Mouse (Mus musculus) myocyte (in vitro differentiated cells): ENCODE results near the gene Psors1c2.

Source experiments
- E2F4 ChIP-seq: IDR thresholded peaks from one replicate; pipeline ENCODE4 v1.6.1; 2011; ENCODE audit warnings: mild to moderate bottlenecking, control low read depth, moderate library complexity; ENCODE audit not compliant: insufficient read depth
- MAX ChIP-seq: IDR thresholded peaks from one replicate; pipeline ENCODE4 v1.6.1; 2011; ENCODE audit warnings: low read depth, mild to moderate bottlenecking, control low read depth
- MYOD1 ChIP-seq, 3 experiments: IDR thresholded peaks; one replicate each; pipeline ENCODE4 v1.6.1; 2011; ENCODE audit warnings: control low read depth in 2 of 3, low read depth in 2 of 3, mild to moderate bottlenecking in 2 of 3, moderate library complexity in 1 of 3; ENCODE audit not compliant: insufficient read length in 2 of 3, control insufficient read depth in 1 of 3
- MYOG ChIP-seq, 3 experiments: IDR thresholded peaks; one replicate each; pipeline ENCODE4 v1.6.1; 2011; ENCODE audit warnings: control low read depth in 2 of 3, low read depth in 2 of 3, mild to moderate bottlenecking in 2 of 3; ENCODE audit not compliant: insufficient read length in 2 of 3, control insufficient read depth in 1 of 3, insufficient read depth in 1 of 3
- POLR2A ChIP-seq: IDR thresholded peaks from one replicate; pipeline ENCODE4 v1.6.1; 2011; ENCODE audit warnings: low read depth, mild to moderate bottlenecking, control low read depth, moderate library complexity; ENCODE audit not compliant: insufficient read length
- POLR2AphosphoS2 ChIP-seq: IDR thresholded peaks from one replicate; pipeline ENCODE4 v1.6.1; 2011; ENCODE audit warnings: low read depth, control low read depth; ENCODE audit not compliant: insufficient read length
- TCF12 ChIP-seq: IDR thresholded peaks from one replicate; pipeline ENCODE4 v1.6.1; 2011; ENCODE audit warnings: mild to moderate bottlenecking, control low read depth; ENCODE audit not compliant: poor library complexity, insufficient read depth, severe bottlenecking
- USF1 ChIP-seq: IDR thresholded peaks from one replicate; pipeline ENCODE4 v1.6.1; 2011; ENCODE audit warnings: low read depth, mild to moderate bottlenecking, control low read depth, moderate library complexity

DNA sequence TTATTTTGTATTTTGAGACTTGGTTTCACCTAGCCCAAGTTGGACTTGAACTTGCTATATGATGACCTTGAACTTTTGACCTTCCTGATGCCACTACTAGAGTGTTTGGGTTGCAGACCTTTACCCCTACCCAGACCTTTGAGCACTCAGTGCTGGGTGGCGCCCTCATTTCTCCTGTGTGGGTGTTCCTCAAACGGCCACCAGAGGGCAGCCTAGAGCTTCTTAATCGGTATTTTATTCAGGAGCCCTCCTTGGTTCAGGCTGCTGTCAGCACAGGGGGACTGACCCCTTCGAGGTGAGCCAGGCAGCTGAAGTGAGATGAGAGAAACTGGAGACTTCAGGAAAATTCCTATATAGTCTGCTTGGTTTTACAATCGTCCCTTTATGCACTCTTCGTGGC lies 11.7 kb downstream of the Psors1c2 start:
- TF ChIP-seq POLR2A (no peak), USF1 (no peak), POLR2AphosphoS2 (no peak), MAX (no peak), MYOG (IDR thresholded peaks at IDR 0.05; ENCODE audit: control insufficient read depth in 1 of 3, insufficient read depth in 1 of 3, insufficient read length in 2 of 3, low read depth in 2 of 3) (no peak), MYOD1 (IDR thresholded peaks at IDR 0.05; ENCODE audit: control insufficient read depth in 1 of 3, insufficient read length in 2 of 3, low read depth in 2 of 3) (no peak), E2F4 (no peak), TCF12 (no peak)
